Mouse (Mus musculus): ENCODE measurements around the gene Trpv1. TPM values are rescaled to one million over a fixed set of nuclear protein-coding genes. Genes with fewer than 3 reads are reported as not detected.

The Trpv1 gene
- polyA plus RNA-seq, 1 experiment from 2014 or later = not detected

GRCm38 (mm10) chr11:73283369-73283768 lies 49.3 kb downstream of the Trpv1 start:
- no peaks in the 10 kb centered on the region for H3K9me3 ChIP-seq (ENCODE audit: control insufficient read depth, low read length)
- DNase-seq (ENCODE audit: low spot score) (no peak), ATAC-seq (ENCODE audit: low FRiP score) (no peak)
- H3K27ac ChIP-seq (ENCODE audit: low read depth, low read length) = no peak overlapping the region
- no peak overlapping the region for H3K4me2 ChIP-seq (replicated peaks; ENCODE audit: low read depth, low read length)
- 87% methylated on average over 9 of the region's 9 CpGs for WGBS
- no peaks in the 10 kb centered on the region for H3K36me3 ChIP-seq (ENCODE audit: control insufficient read depth, insufficient read depth, low read length)
- no peak overlapping the region for H3K9ac ChIP-seq (ENCODE audit: low read depth, low read length)
- H3K4me1 ChIP-seq (replicated peaks; ENCODE audit: control insufficient read depth, insufficient read depth, low read length) = no peaks in the 10 kb centered on the region; the same call in 1 of the 2 replicates
- no peaks in the 10 kb centered on the region for H3K27me3 ChIP-seq (ENCODE audit: control insufficient read depth, insufficient read depth, low read length)
- H3K4me3 ChIP-seq (ENCODE audit: low read depth, low read length) = no peak overlapping the region

- DNase-seq (ENCODE audit: low spot score) = no peak
- Histone ChIP-seq H3K36me3 (ENCODE audit: control insufficient read depth, insufficient read depth, low read length) (no peaks in the 10 kb centered on the region), H3K4me3 (ENCODE audit: low read depth, low read length) (no peak overlapping the region), H3K4me2 (replicated peaks; ENCODE audit: low read depth, low read length) (no peak overlapping the region), H3K9me3 (ENCODE audit: control insufficient read depth, low read length) (no peaks in the 10 kb centered on the region), H3K27me3 (ENCODE audit: control insufficient read depth, insufficient read depth, low read length) (no peaks in the 10 kb centered on the region), H3K9ac (ENCODE audit: low read depth, low read length) (no peak overlapping the region), H3K27ac (ENCODE audit: low read depth, low read length) (no peak overlapping the region), H3K4me1 (replicated peaks; ENCODE audit: control insufficient read depth, insufficient read depth, low read length) (no peaks in the 10 kb centered on the region; the same call in 1 of the 2 replicates)
- no peak for ATAC-seq (ENCODE audit: low FRiP score)
- WGBS = 44% methylated on average over 1 of the region's 1 CpGs
Measured at GRCm38 (mm10) chr11:73283926-73284325, 49.8 kb downstream of the Trpv1 start.

GRCm38 (mm10) chr11:73284351-73284750 lies 50.3 kb downstream of the Trpv1 start:
- H3K9ac ChIP-seq (ENCODE audit: low read depth, low read length) = no peak overlapping the region
- H3K27ac ChIP-seq (ENCODE audit: low read depth, low read length) = no peak overlapping the region
- no peaks in the 10 kb centered on the region for H3K9me3 ChIP-seq (ENCODE audit: control insufficient read depth, low read length)
- ATAC-seq (ENCODE audit: low FRiP score) (no peak), DNase-seq (ENCODE audit: low spot score) (no peak)
- no peak overlapping the region for H3K4me2 ChIP-seq (replicated peaks; ENCODE audit: low read depth, low read length)
- H3K4me1 ChIP-seq (replicated peaks; ENCODE audit: control insufficient read depth, insufficient read depth, low read length) = no peaks in the 10 kb centered on the region; the same call in 1 of the 2 replicates
- H3K36me3 ChIP-seq (ENCODE audit: control insufficient read depth, insufficient read depth, low read length) = no peaks in the 10 kb centered on the region
- no peaks in the 10 kb centered on the region for H3K27me3 ChIP-seq (ENCODE audit: control insufficient read depth, insufficient read depth, low read length)
- no peak overlapping the region for H3K4me3 ChIP-seq (ENCODE audit: low read depth, low read length)

GRCm38 (mm10) chr11:73289621-73290020 lies 55.5 kb downstream of the Trpv1 start:
- Histone ChIP-seq H3K27ac (ENCODE audit: low read depth, low read length) (no peak overlapping the region), H3K4me1 (replicated peaks; ENCODE audit: control insufficient read depth, insufficient read depth, low read length) (no peaks in the 10 kb centered on the region), H3K4me2 (replicated peaks; ENCODE audit: low read depth, low read length) (no peak overlapping the region), H3K9me3 (ENCODE audit: control insufficient read depth, low read length) (no peaks in the 10 kb centered on the region), H3K4me3 (ENCODE audit: low read depth, low read length) (no peak overlapping the region), H3K9ac (ENCODE audit: low read depth, low read length) (no peak overlapping the region), H3K36me3 (ENCODE audit: control insufficient read depth, insufficient read depth, low read length) (no peaks in the 10 kb centered on the region), H3K27me3 (ENCODE audit: control insufficient read depth, insufficient read depth, low read length) (no peaks in the 10 kb centered on the region)
- DNase-seq (ENCODE audit: low spot score) = no peak
- WGBS = 86% methylated on average over 1 of the region's 1 CpGs
- no peak for ATAC-seq (ENCODE audit: low FRiP score)

DNA sequence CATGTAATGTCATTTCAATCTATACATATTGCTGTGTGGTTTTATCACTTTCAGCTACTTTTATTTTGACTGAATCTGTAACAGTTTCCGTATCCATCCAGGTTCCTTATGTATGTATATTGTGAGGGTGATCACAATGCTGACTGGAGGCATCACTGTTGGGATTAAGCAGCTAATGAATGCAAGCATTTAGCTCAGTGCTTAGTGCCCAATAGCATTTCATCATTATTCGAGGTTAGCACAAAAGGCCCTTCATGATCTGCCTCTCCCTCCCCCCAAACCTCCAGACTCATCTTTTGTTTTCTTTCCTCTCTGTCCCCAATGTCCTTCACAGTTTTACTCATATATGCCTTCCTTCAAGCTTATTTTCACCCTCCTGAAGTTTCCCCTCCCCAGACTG lies 69.0 kb downstream of the Trpv1 start:
- WGBS = 48% methylated on average over 2 of the region's 2 CpGs
- H3K4me1 ChIP-seq (replicated peaks; ENCODE audit: control insufficient read depth, insufficient read depth, low read length) = no peaks in the 10 kb centered on the region
- H3K27ac ChIP-seq (ENCODE audit: low read depth, low read length) = no peak overlapping the region
- no peaks in the 10 kb centered on the region for H3K36me3 ChIP-seq (ENCODE audit: control insufficient read depth, insufficient read depth, low read length)
- ATAC-seq (ENCODE audit: low FRiP score) (no peak), DNase-seq (ENCODE audit: low spot score) (no peak)
- H3K9me3 ChIP-seq (ENCODE audit: control insufficient read depth, low read length) = no peaks in the 10 kb centered on the region
- H3K27me3 ChIP-seq (ENCODE audit: control insufficient read depth, insufficient read depth, low read length) = no peaks in the 10 kb centered on the region
- H3K9ac ChIP-seq (ENCODE audit: low read depth, low read length) = no peak overlapping the region
- H3K4me3 ChIP-seq (ENCODE audit: low read depth, low read length) = no peak overlapping the region
- no peak overlapping the region for H3K4me2 ChIP-seq (replicated peaks; ENCODE audit: low read depth, low read length)

Other genes starting within 250 kb of the Trpv1 start
- gene P2rx1, start 235.2 kb upstream of the Trpv1 start, polyA plus RNA-seq (2014; fragmentation: Nextera tagmentation; extraction: Ambion mirVana) = 1.4 and 2.4 TPM in 2 replicates
- 3.7 and 4.4 TPM in 2 replicates for gene Camkk1, start 215.3 kb upstream of the Trpv1 start, polyA plus RNA-seq (2014; fragmentation: Nextera tagmentation; extraction: Ambion mirVana)
- 12.0 and 12.5 TPM in 2 replicates for gene Ncbp3, start 186.5 kb upstream of the Trpv1 start, polyA plus RNA-seq (2014; fragmentation: Nextera tagmentation; extraction: Ambion mirVana)
- 0.15 and 0.20 TPM in 2 replicates for gene Itgae, start 143.7 kb upstream of the Trpv1 start, polyA plus RNA-seq (2014; fragmentation: Nextera tagmentation; extraction: Ambion mirVana)
- gene Haspin, start 96.0 kb upstream of the Trpv1 start, polyA plus RNA-seq (2014; fragmentation: Nextera tagmentation; extraction: Ambion mirVana) = 13.9 and 14.2 TPM in 2 replicates
- 0.45 TPM in 2 replicates for gene P2rx5, start 73.9 kb upstream of the Trpv1 start, polyA plus RNA-seq (2014; fragmentation: Nextera tagmentation; extraction: Ambion mirVana)
- 132 and 134 TPM in 2 replicates for gene Emc6, start 57.3 kb upstream of the Trpv1 start, polyA plus RNA-seq (2014; fragmentation: Nextera tagmentation; extraction: Ambion mirVana)
- 221 and 223 TPM in 2 replicates for gene Tax1bp3, start 57.2 kb upstream of the Trpv1 start, polyA plus RNA-seq (2014; fragmentation: Nextera tagmentation; extraction: Ambion mirVana)
- gene Ctns, start 35.2 kb upstream of the Trpv1 start, polyA plus RNA-seq (2014; fragmentation: Nextera tagmentation; extraction: Ambion mirVana) = 19.1 and 25.2 TPM in 2 replicates
- gene Shpk, start 34.8 kb upstream of the Trpv1 start, polyA plus RNA-seq (2014; fragmentation: Nextera tagmentation; extraction: Ambion mirVana) = 0.99 and 1.2 TPM in 2 replicates
- 0.03 TPM in 1 of 2 replicates, not detected in the other for gene Trpv3, start 33.1 kb downstream of the Trpv1 start, polyA plus RNA-seq (2014; fragmentation: Nextera tagmentation; extraction: Ambion mirVana)
- 0.56 and 0.97 TPM in 2 replicates for gene Aspa, start 95.3 kb downstream of the Trpv1 start, polyA plus RNA-seq (2014; fragmentation: Nextera tagmentation; extraction: Ambion mirVana)
- not detected in 2 replicates for gene Gm49340, start 95.4 kb downstream of the Trpv1 start, polyA plus RNA-seq (2014; fragmentation: Nextera tagmentation; extraction: Ambion mirVana)
- gene Spata22, start 95.4 kb downstream of the Trpv1 start, polyA plus RNA-seq (2014; fragmentation: Nextera tagmentation; extraction: Ambion mirVana) = not detected in 2 replicates
- gene Olfr20, start 116.5 kb downstream of the Trpv1 start, polyA plus RNA-seq (2014; fragmentation: Nextera tagmentation; extraction: Ambion mirVana) = not detected in 2 replicates
- not detected in 2 replicates for gene Olfr376, start 137.0 kb downstream of the Trpv1 start, polyA plus RNA-seq (2014; fragmentation: Nextera tagmentation; extraction: Ambion mirVana)
- not detected in 2 replicates for gene Olfr1, start 165.3 kb downstream of the Trpv1 start, polyA plus RNA-seq (2014; fragmentation: Nextera tagmentation; extraction: Ambion mirVana)
- gene Olfr378, start 194.2 kb downstream of the Trpv1 start, polyA plus RNA-seq (2014; fragmentation: Nextera tagmentation; extraction: Ambion mirVana) = not detected in 2 replicates
- not detected in 2 replicates for gene Olfr380, start 223.2 kb downstream of the Trpv1 start, polyA plus RNA-seq (2014; fragmentation: Nextera tagmentation; extraction: Ambion mirVana)

Measured in hindbrain, embryonic 11.5 days (tissue).